Mouse (Mus musculus) cerebellum, adult 2 months (tissue): Measurements from ENCODE around the gene Pcbp1.

Experiments
- CTCF ChIP-seq: fragments of 200-500 bp; IDR thresholded peaks from 2 replicates; pipeline ENCODE4 v1.5.1; 2011; ENCODE audit warnings: low read depth, mild to moderate bottlenecking, control low read depth, low read length, moderate library complexity, borderline replicate concordance; ENCODE audit not compliant: insufficient read depth
- POLR2A ChIP-seq: fragments of 200-500 bp; IDR thresholded peaks from 2 replicates; pipeline ENCODE4 v1.6.1; 2011; ENCODE audit warnings: low read length, control low read depth, borderline replicate concordance; ENCODE audit not compliant: insufficient read depth

DNA sequence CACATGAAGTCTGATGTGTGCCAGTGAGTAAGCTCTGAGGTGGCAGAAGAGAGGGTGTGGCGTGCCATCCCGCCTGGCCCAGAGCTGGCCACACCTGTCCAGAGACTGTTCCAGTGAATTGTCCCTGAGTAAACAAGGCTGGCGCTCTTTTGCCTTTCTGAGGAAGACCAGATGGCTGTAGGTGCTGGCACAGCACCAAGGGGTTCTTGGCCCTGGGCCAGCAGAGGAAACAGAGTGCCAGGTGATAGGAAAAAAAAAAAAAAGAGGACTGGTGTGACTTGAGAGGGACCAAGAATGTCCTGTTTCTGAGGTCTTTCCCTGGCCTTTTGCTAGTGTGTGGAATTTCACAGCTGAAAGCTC is 43.3 kb upstream of the Pcbp1 start:
- TF ChIP-seq POLR2A (no peak), CTCF (no peak)
